Mouse (Mus musculus): ENCODE results near the gene Anxa9.

The Anxa9 gene

DNA sequence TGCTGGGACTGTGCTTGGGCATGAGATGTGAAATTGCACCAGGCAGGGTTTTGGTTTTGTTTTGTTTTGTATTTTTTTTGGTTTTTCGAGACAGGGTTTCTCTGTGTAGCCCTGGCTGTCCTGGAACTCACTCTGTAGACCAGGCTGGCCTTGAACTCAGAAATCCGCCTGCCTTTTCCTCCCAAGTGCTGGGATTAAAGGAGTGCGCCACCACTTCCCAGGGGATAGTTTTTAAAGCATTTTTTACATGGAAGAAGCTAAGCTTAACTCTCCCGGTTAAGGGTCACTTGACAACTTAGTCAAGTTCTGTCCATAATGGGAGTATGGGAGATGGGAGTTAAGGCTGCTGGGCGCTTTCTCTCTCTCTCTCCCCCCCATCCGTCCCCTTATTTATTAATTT lies 7.1 kb upstream of the Anxa9 start:
- CTCF ChIA-PET = interaction anchor here (0.7 kb wide), 1 partner anchor 42 kb away, joined by 3 read pairs; no protein-coding TSS in a partner anchor

DNA sequence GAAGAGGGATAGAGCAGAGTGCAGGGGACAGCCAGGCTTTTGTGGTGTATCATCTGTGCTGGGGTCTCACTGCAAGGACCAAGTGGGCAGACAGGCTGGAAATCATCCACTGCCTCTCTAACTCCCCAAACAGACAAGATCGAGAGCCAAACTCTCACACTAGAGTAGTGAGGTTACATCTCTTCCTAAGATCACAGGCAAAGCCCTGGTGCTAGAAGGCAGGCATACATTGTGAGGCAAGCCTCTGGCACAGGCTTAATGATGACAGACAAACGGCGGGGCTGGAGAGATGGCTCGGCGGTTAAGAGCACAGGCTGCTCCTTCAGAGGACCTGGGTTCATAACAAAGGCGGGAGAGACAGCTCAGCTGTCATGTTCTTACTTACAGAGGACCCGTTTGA lies 6.5 kb upstream of the Anxa9 start:
- CTCF ChIA-PET = interaction anchor here (0.9 kb wide), 1 partner anchor 653 kb away, joined by 5 read pairs; no protein-coding TSS in a partner anchor

DNA sequence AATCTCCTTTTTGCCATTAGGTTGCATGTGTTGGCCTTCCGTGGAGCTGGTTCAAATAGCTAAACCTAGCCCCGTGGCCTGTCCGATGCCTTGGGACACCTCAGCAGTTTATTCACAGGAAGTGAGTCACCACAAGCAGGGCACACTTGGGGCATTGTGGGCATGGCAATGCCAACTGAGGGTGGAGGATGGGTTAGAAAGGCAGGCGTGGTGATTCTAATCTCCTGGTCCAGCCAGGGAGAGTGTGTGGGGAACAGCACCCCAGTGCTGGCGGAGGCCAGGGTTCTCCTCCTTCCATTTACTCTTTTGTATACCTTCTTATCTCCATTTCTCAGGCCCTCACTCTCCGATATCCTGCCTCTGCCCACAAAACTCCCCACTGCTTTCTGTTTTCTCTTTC lies 5.6 kb upstream of the Anxa9 start:
- CTCF ChIA-PET = interaction anchor here (0.7 to 0.9 kb wide), 2 partner anchors 50 to 654 kb away, joined by 3 to 5 read pairs; no protein-coding TSS in a partner anchor

DNA sequence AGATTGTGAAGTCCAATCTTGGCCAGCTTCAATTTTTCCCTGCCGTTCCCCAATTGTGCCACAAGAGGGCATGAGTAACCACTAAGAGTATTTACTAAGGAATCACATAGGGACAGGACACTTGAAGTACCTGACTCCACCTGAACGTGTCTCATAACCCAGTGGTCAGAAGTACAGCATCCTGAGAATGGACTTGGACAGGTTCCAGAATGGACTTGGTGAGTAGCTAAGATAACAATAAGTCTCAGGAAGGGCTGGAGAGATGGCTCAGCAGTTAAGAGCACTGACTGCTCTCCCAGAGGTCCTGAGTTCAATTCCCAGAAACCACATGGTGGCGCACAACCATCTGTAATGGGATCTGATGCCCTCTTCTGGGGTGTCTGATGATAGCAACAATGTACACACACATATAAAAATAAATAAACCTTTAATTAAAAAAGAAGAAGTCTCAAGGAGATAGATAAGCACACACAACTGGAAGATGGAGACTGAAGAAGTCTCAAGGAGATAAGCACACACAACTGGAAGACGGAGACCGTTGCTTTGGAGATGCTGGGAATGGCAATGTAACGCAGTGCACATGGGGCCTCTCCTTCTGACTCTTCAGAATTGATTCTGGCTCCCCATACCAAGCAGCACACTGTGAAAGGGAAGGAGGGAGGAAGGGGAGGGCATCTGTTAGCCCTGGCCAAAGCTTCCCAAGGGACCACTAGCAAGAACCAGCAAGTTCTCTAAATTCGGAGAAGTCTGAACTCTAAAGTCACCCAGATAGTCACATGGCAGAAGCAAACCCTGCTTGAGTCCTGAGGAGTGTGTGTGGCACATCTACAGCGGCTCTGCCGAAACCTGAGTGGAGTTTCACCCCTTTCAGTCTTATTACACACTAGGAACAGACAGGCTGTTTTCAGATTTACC lies 4.2 kb upstream of the Anxa9 start:
- CTCF ChIA-PET = no interaction called here

DNA sequence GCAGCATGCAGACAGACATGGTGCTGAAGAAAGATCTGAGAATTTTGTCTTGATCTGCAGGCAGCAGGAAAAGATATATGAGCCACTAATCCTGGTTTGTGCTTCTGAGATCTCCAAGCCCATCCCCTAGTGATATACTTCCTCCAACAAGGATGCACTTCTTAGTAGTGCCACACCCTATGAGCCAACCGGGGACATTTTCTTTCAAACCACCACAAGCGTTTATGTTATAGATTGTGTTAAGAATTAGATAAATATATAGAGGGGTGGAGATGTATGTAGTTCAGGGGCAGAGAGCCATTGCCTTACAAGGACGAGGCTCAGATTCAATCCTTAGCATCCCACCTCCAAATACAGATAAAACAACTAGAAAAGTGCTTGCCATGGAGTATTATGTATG lies 3.5 kb upstream of the Anxa9 start:
- CTCF ChIA-PET = no interaction called here

DNA sequence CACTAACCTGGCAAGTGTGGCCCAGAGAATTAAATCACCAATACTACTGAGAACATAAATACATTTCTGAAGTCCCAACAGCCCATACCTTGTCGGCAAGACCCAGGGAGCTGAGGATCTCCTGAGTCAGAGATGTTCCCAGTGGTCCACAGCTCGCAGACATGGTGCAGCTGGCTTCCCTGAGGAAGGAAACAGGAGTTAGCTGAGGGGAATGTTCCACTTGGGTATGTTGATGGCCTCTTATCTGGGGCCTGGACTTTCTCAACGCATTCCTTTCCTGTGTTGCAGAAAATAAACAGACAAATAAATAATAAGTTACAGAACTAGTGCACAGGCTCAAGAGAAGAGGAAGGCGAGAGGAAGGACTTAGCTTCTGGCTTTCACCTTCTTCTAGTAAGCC lies 732 bp downstream of the Anxa9 start:
- CTCF ChIA-PET = no interaction called here

DNA sequence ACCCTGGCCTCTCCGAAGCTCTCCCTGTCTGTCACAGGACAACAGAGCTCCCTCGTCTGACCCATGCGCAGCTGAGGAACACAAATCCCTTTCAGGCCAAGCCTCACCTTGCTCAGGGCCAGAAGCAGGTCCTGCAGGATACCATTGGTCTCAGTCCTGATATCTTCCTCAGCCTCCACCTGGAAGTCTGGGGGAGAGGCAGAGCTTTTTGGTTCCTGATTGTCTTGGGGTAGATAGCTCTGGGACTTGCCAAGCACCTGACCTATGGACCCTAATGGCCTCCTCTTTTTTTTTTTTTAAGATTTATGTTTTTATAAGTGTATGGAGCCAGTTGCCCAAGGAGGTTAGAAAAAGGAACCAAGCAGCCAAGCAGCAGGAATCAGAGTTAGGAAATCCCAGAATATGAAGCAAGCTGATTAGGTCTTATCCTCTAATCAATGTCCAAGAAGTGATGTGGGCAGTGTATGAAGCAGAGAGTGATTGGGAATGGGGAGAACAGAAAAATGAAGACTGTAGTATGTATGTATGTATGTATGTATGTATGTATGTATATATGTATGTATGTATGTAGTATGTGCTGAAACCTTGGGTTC lies 5.7 kb downstream of the Anxa9 start:
- CTCF ChIA-PET = no interaction called here

DNA sequence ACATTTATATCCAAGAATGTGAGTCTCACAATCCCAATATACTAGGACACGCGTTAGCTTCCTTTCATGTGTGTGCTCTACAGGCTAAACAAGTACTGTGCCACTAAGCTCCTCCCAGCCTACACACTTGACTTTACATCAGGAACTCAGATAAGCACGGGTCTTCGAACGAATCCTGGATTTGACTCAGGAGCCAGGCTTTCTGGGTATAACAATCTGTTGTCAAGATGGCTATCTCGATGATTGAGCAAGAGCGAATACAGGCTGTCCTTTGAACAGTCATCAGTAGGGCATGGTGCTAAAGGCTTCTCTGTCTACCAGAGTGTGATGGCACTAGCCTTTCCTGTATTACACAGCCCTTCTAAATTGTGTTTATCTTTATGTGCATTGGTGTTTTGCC lies 9.0 kb downstream of the Anxa9 start:
- CTCF ChIA-PET = no interaction called here

DNA sequence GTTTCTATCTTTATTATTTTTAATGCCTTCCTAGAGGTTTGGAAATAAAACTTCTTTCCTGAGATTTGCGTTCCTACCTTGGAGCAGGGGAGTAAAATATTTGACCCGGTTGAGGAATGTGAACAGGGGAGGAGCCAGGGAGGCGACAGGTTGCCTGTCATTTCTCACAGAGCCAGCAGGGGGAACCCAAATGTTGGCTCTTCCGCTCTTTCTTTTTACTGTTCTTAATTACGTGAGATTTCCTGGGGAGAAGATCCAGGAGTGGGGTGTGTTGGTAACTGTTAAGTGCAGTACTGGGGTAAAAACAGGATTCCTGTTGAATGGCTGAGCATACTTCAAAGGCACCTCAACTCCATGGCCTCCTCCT lies 10.9 kb downstream of the Anxa9 start:
- CTCF ChIA-PET = no interaction called here

DNA sequence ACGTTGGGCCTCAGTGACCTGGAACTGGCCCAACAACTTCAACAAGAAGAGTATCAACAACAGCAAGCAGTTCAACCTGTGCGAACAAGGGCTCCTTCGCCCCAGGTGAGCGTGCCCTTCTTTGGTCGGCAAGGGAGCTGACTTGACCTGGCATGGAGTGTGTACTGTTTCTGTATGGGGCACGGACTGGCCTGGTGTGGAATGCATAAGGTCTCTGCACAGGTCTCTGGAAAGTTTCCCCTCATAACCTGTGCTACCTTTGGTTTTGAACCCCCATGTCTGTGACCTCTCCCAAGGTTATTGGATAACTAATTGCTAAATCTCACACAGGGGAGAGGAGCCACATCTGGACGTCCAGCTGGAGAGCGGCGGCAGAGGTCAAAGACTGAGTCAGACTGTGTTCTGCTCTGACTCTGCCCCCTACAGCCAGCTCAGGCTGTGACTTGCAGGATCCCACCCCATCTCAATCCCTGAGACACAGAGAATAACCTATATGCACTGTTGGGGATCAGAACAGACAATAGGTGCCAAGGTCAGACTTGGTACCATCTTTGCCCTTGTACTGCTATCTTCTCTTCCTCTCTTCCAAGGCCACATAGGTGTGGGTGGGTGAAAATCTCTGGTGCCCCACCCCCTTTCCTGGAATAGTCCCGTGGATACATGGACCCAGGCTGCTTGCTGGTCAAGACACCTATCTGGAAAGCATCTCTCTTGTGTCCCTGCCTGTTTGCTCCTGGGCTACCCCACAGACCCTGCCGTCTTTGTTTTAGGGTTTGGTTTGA lies 11.5 kb downstream of the Anxa9 start:
- CTCF ChIA-PET = no interaction called here

DNA sequence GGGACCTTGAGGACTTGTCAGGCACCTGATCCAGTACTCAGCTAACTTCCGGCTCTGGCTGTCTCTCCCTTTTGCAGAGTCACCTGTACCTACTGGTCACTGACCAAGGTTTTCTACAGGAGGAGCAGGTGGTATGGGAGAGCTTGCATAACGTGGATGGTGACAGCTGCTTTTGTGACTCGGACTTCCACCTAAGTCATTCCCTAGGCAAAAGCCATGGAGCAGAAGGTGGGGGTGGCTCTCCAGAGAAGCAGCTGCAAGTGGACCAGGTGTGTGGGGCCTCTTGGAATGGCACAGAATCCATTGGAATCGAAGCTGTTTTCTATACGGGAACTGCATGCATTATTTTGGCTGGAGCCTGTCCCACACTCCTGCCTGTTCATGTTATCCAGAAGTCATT lies 12.3 kb downstream of the Anxa9 start:
- CTCF ChIA-PET = no interaction called here

DNA sequence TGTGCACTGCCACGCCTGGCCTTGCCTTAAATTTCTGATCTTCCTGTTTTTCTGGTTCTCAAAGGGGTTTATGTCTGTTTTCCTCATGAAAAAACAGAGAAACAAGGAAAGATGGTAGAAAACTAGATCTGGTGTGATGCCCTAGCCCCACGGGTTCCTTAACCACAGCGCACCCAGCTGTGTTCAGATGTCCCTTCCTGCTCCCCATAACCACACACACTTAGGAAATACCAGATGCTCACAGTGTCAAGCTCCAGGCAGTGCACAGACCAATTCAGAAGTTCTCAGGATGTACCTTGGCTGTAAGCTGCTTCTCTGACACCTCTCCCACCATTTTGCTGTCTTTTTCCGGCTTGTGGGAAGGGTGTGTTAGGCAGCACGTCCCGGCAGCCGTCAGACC lies 12.7 kb downstream of the Anxa9 start:
- CTCF ChIA-PET = no interaction called here

DNA sequence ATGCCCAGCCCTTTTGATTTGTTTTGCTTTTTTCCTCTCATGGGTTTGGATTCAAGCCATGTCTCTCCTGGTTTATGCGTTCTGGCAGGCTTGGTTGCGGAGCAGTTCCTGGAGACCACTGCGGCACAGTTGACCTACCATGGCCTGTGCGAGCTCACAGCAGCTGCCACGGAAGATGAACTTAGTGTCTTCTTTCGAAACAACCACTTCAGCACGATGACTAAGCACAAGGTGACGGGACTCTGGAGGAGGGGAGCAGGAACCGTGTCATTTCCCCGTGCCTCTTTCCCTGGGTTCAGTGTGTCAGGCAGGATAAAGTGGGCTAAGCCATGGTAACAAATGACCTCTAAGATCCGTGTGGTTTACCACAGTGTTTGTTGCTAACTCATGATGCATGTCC lies 13.4 kb downstream of the Anxa9 start:
- CTCF ChIA-PET = no interaction called here

DNA sequence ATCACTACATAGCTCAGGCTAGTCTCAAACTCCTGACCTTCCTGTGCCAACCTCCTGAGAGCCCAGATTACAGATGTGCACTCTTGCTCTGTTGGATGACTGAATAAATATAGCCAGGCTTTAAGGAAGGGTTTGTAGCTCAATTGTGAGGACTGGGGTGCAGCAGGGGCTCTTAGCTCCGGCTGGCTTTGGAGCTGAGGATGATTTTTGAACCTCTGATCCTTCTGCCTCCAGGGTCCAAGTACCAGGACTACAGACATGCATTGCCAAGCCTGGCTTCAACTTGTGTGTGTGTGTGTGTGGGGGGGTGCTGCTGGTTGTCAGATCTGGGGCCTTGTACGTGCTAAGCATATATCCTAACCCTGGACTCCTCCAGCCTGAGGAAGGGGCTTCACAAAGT lies 14.1 kb downstream of the Anxa9 start:
- CTCF ChIA-PET = interaction anchor here (0.6 kb wide), 1 partner anchor 823 kb away, joined by 3 read pairs; no protein-coding TSS in a partner anchor

DNA sequence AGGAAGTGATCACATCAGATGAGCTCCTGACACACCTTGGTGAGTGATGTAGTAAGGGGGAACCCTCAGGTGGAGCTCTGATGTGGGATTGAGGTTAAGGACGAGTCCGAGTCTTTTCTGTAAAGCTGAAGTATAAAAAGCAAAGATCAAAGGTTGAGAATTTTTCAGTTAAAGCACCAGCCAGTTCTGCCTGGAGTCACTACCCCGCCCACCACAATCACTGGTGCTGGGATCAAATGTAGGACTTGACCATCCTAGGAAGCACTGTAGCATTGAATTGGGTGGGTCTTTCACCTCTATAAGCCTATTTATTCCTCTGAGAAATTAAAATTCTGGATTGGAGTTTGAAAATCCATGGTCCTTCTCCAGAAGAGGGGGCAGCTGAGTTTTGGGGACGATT lies 15.9 kb downstream of the Anxa9 start:
- CTCF ChIA-PET = no interaction called here

DNA sequence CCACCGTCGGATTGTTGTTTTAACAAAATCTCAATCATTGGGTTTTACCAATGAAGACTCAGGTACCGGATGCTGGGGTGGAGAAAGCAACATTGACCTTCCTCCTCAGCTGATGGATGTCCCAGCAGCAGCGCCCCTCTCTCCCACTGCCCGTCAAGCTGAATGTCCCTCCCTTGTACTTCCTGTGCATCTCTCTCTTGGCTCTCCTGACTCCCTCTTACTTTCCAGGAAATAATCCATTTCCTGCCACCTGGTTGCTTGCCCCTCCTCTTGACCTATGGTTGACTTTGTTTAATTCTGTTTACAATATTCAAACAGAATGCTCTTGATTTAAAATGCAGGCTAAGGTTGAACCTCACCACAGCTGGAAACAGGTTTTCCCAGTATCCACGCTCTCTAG lies 16.8 kb downstream of the Anxa9 start:
- CTCF ChIA-PET = no interaction called here

DNA sequence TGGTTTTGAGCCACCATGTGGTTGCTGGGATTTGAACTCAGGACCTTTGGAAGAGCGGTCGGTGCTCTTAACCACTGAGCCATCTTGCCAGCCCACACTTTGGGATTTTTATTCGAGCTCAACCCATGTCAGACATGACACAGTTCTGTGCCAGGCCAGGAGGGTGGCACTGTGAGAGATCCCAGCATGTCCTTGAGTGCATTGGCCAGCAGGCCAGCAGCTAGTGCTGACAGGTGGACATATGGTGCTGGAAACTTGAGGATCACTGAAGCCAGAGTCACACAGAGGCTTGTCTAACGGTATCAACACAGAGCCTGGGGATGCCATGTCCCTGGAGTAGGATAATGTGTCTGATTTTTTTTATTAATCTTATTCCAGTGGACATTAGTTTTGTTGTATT lies 17.6 kb downstream of the Anxa9 start:
- CTCF ChIA-PET = interaction anchor here (0.6 kb wide), 1 partner anchor 27 kb away, joined by 6 read pairs; no protein-coding TSS in a partner anchor

DNA sequence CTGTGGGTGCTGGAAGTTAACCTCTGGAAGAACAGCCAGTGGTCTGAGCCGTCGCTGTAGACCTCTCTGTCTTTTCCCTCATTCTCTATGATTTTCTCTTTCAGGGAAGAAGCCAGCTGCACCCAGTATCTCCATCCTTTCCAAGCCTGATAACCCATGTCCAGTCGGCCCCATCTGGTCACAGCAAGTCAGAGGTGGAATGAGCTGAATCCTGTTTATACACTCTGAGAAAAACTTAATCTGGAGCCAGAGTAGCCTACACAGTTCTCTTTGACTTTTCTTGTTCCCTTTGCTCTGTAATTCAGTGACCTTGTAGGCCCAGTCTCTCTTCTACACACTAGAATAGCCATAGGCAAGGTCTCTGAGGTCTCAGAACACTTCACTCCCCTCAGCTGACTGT lies 19.4 kb downstream of the Anxa9 start:
- CTCF ChIA-PET = no interaction called here

DNA sequence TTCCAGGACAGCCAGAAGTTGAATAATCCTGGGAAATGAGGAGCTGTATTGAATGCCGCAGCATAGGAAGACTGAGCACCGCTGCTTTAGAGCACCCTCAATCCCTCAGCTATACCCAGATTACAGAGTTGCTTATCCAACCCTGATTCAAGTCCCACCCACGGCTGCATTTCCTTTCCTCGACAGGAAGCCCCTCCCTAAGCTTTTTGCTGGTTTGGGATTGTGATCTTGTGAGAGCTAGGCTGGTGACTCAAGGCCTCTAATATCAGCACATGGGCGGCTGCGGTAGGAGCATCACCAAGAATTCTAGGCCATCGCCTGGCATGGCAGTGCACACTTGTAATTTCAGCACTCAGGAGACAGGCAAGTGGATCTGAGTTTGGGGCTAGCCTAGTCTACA lies 20.5 kb downstream of the Anxa9 start:
- CTCF ChIA-PET = interaction anchor here (0.6 kb wide), 1 partner anchor 151 kb away, joined by 9 read pairs; no protein-coding TSS in a partner anchor

DNA sequence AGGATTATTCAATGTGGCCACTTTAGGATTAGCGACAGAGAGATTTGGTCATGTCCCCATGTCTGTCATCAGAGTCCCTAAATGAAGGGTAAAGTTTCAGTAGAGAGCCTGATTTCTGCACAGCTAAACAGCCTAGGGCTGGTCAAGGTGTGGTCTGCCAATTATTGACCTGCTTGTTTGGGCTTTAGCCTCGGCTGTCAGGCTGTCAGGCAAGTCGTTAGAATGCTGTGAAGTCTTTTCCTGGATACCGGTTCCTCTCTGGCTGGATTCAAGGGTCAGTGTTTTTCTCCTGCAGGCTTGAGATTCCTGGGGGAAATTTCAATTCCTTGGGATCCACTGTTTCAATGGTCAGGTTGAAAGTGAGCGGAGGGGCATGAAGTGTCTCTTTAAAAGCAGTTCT lies 21.0 kb downstream of the Anxa9 start:
- CTCF ChIA-PET = no interaction called here

DNA sequence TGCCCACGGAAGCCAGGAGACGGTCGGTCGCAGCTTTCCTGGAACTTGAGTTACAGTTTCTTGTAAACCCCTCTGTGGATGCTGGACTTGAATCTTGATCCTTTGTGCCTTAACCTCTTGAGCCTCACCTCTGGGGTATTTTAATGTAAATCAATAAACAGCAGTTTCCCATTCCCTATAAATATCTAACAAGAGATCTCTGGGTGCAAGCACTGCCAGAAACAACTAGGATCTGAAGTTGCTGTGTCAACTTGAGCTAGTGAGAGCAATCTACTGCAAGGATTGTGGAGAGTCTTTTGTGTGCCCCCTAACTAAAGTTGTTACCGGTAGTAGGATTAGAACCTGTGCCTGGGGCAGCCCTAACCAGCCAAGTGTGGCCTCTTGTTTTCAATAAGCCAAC lies 21.6 kb downstream of the Anxa9 start:
- CTCF ChIA-PET = no interaction called here

DNA sequence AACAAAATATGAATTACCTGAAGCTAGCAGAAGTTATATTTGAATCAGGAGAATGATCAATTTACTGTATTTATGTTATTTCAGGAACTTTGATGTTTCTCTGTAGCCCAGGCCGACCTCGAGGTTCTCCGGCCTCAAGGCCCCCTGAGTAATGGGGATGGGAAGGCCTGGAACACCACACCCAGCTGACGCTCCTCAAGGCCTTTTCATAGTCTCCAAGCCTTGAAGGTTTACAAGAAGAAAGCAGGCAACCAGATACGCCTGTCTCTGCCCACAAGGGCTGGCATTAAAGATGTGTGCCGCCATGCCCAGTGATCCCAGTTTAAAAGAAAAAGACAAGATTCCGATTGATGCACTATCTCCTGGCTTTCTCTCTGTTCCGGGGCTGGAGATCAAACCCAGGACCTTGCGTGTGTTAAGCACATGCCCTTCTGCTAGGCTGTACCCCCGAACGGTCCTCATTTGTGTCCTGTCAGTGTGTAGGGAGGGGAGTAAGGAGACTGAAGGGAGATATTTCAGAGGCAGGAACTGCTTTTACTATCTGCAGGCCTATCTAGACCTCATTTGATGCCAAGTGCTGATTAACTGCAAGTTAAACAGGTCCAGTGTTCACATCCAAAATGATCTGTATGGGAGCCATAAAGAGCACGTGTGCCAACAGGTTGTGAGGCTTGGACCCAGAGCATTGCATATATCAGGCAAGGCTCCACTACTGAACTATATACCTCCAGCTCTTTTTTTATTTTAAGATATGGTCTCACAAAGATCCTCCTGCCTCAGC lies 22.3 kb downstream of the Anxa9 start:
- CTCF ChIA-PET = interaction anchor here (0.7 kb wide), 1 partner anchor 77 kb away, joined by 3 read pairs; no protein-coding TSS in a partner anchor

Measured in spleen, embryonic (tissue).